Mouse (Mus musculus) limb, embryonic 13.5 days (tissue): ENCODE measurements around the gene Dnaja3. TPM values are rescaled to one million over a fixed set of nuclear protein-coding genes. Genes with fewer than 3 reads are reported as not detected.

Experiments
- ATAC-seq: fragments of 200-750 bp; cut with Nextera tagmentation; 2 replicates; pipeline ENCODE4 v1.8.0; 2017; ENCODE audit warnings: low read depth, moderate number of reproducible peaks, moderate TSS enrichment; ENCODE audit not compliant: low FRiP score
- H3K27ac ChIP-seq: fragments of 300-500 bp; sonication (generic); 2 replicates; pipeline ENCODE4 v1.5.1; 2015; ENCODE audit warnings: inconsistent platforms, mild to moderate bottlenecking, moderate library complexity
- H3K27me3 ChIP-seq: fragments of 300-500 bp; sonication (generic); 2 replicates; pipeline ENCODE4 v1.6.1; 2015; ENCODE audit warnings: mild to moderate bottlenecking, inconsistent platforms
- H3K36me3 ChIP-seq: fragments of 300-500 bp; sonication (generic); 2 replicates; pipeline ENCODE4 v1.6.1; 2015; ENCODE audit warnings: inconsistent platforms, mild to moderate bottlenecking, moderate library complexity
- H3K4me1 ChIP-seq: fragments of 300-500 bp; sonication (generic); 2 replicates; pipeline ENCODE4 v1.6.1; 2015; ENCODE audit warnings: inconsistent platforms
- H3K4me2 ChIP-seq: fragments of 300-500 bp; sonication (generic); replicated peaks from 2 replicates; pipeline ENCODE4 v1.6.1; 2015; ENCODE audit warnings: inconsistent platforms, mild to moderate bottlenecking, moderate library complexity
- H3K4me3 ChIP-seq: fragments of 300-500 bp; sonication (generic); 2 replicates; pipeline ENCODE4 v1.5.1; 2015; ENCODE audit warnings: moderate library complexity, mild to moderate bottlenecking, inconsistent platforms
- H3K9ac ChIP-seq: fragments of 300-500 bp; sonication (generic); 2 replicates; pipeline ENCODE4 v1.6.1; 2015; ENCODE audit warnings: mild to moderate bottlenecking, inconsistent platforms
- H3K9me3 ChIP-seq: fragments of 300-500 bp; sonication (generic); 2 replicates; pipeline ENCODE4 v1.6.1; 2016; ENCODE audit warnings: inconsistent platforms
- WGBS: fragments of 180-500 bp; shearing (Covaris S2); methylation state at CpG from one replicate; pipeline ENCODE4 v1.1.7; 2015; 5-methylcytosine and 5-hydroxymethylcytosine counted together
- polyA plus RNA-seq: library from polyadenylated mRNA; unstranded; fragments of >200 nt; fragmentation: Nextera tagmentation; extraction: Ambion mirVana; gene quantifications from 2 replicates; pipeline ENCODE4 v1.2.1, GENCODE M21; 2015

Dnaja3 gene
- polyA plus RNA-seq, 1 experiment from 2014 or later, result 60.0 TPM

GRCm38 (mm10) chr16:4713861-4714710 is 74.3 kb downstream of the Dnaja3 start:
- H3K27ac ChIP-seq, result no peak overlapping the region
- H3K36me3 ChIP-seq, result peaks cover 72% of the 10 kb centered on the region
- WGBS, result 88% methylated on average over 17 of the region's 17 CpGs
- no peaks in the 10 kb centered on the region for H3K27me3 ChIP-seq
- H3K4me3 ChIP-seq, result no peak overlapping the region
- no peaks in the 10 kb centered on the region for H3K9me3 ChIP-seq
- no peak overlapping the region for H3K4me2 ChIP-seq
- no peak for ATAC-seq
- no peak overlapping the region for H3K9ac ChIP-seq
- H3K4me1 ChIP-seq, result peaks cover 8% of the 10 kb centered on the region

GRCm38 (mm10) chr16:4717866-4718265 is 78.1 kb downstream of the Dnaja3 start:
- H3K9ac ChIP-seq, result peak overlapping the region; percentile 79
- WGBS, result 51% methylated on average over 3 of the region's 3 CpGs

GRCm38 (mm10) chr16:4718753-4719518 is 79.1 kb downstream of the Dnaja3 start, which contains the start of gene Nmral1:
Nmral1 (minus strand) TSS chr16:4719356.
- Histone ChIP-seq H3K9ac (peak within 1 kb of the TSS; percentile 79), H3K4me3 (peak within 1 kb of the TSS; percentile 69), H3K27me3 (no peaks in the 10 kb centered on the region), H3K4me2 (peak within 1 kb of the TSS; percentile 66), H3K9me3 (no peaks in the 10 kb centered on the region), H3K27ac (peak within 1 kb of the TSS; percentile 92), H3K4me1 (peaks cover 12% of the 10 kb centered on the region), H3K36me3 (peaks cover 27% of the 10 kb centered on the region)
- peak; percentile 89 for ATAC-seq
- 6% methylated on average over 33 of the region's 33 CpGs for WGBS

More at GRCm38 (mm10) chr16:4717866-4718265, 78.1 kb downstream of the Dnaja3 start:
- no peaks in the 10 kb centered on the region for H3K9me3 ChIP-seq
- no peak for ATAC-seq
- H3K36me3 ChIP-seq, result peaks cover 37% of the 10 kb centered on the region
- no peaks in the 10 kb centered on the region for H3K27me3 ChIP-seq
- no peak overlapping the region for H3K27ac ChIP-seq
- H3K4me1 ChIP-seq, result peaks cover 12% of the 10 kb centered on the region
- H3K4me3 ChIP-seq, result peak overlapping the region; percentile 69
- H3K4me2 ChIP-seq, result peak overlapping the region; percentile 66

- H3K4me2 ChIP-seq, result no peak overlapping the region
- H3K27ac ChIP-seq, result no peak overlapping the region
- peaks cover 23% of the 10 kb centered on the region for H3K4me1 ChIP-seq
- no peaks in the 10 kb centered on the region for H3K27me3 ChIP-seq
- H3K36me3 ChIP-seq, result no peaks in the 10 kb centered on the region
- no peak overlapping the region for H3K4me3 ChIP-seq
- H3K9me3 ChIP-seq, result no peaks in the 10 kb centered on the region
- no peak overlapping the region for H3K9ac ChIP-seq
- ATAC-seq, result no peak
- 80% methylated on average over 7 of the region's 7 CpGs for WGBS
These were observed 82.5 kb downstream of the Dnaja3 start for GRCm38 (mm10) chr16:4722128-4722914.

- H3K36me3 ChIP-seq, result no peaks in the 10 kb centered on the region
- H3K27me3 ChIP-seq, result no peaks in the 10 kb centered on the region
- no peak overlapping the region for H3K27ac ChIP-seq
- no peaks in the 10 kb centered on the region for H3K9me3 ChIP-seq
- peaks cover 24% of the 10 kb centered on the region for H3K4me1 ChIP-seq
- no peak overlapping the region for H3K4me2 ChIP-seq
- H3K9ac ChIP-seq, result no peak overlapping the region
- no peak overlapping the region for H3K4me3 ChIP-seq
- 74% methylated on average over 3 of the region's 3 CpGs for WGBS
- no peak for ATAC-seq
These were observed 83.1 kb downstream of the Dnaja3 start for GRCm38 (mm10) chr16:4722915-4723209.

GRCm38 (mm10) chr16:4725266-4725665 is 85.5 kb downstream of the Dnaja3 start:
- peak overlapping the region; percentile 88; the same call in 1 of the 2 replicates for H3K4me2 ChIP-seq
- no peaks in the 10 kb centered on the region for H3K9me3 ChIP-seq
- no peaks in the 10 kb centered on the region for H3K27me3 ChIP-seq
- ATAC-seq, result no peak
- peaks cover 22% of the 10 kb centered on the region for H3K4me1 ChIP-seq
- 77% methylated on average over 4 of the region's 4 CpGs for WGBS
- H3K27ac ChIP-seq, result no peak overlapping the region
- no peak overlapping the region for H3K4me3 ChIP-seq
- H3K36me3 ChIP-seq, result no peaks in the 10 kb centered on the region
- no peak overlapping the region for H3K9ac ChIP-seq

- Histone ChIP-seq H3K27ac (peak within 1 kb of the TSS; percentile 83), H3K27me3 (no peaks in the 10 kb centered on the region), H3K9me3 (no peaks in the 10 kb centered on the region), H3K36me3 (no peaks in the 10 kb centered on the region), H3K4me3 (peak within 1 kb of the TSS; percentile 85), H3K9ac (peak within 1 kb of the TSS; percentile 92), H3K4me2 (peak within 1 kb of the TSS; percentile 88), H3K4me1 (peaks cover 22% of the 10 kb centered on the region)
- 5% methylated on average over 34 of the region's 35 CpGs for WGBS
- ATAC-seq, result peak; percentile 95
These were observed 86.2 kb downstream of the Dnaja3 start, which contains the start of gene Hmox2 for GRCm38 (mm10) chr16:4725780-4726527. Hmox2 (plus strand) TSS chr16:4726361.

- Histone ChIP-seq H3K36me3 (no peaks in the 10 kb centered on the region), H3K27me3 (no peaks in the 10 kb centered on the region), H3K27ac (peak overlapping the region; percentile 83), H3K4me2 (peak overlapping the region; percentile 88), H3K4me1 (peaks cover 22% of the 10 kb centered on the region), H3K4me3 (peak overlapping the region; percentile 85), H3K9ac (peak overlapping the region; percentile 92), H3K9me3 (no peaks in the 10 kb centered on the region)
- WGBS, result under 1% methylated on average over 39 of the region's 40 CpGs
- peak; percentile 60; the same call in 1 of the 2 replicates for ATAC-seq
These were observed 86.8 kb downstream of the Dnaja3 start for GRCm38 (mm10) chr16:4726528-4727128.

GRCm38 (mm10) chr16:4727526-4727925 is 87.7 kb downstream of the Dnaja3 start:
- 92% methylated on average over 1 of the region's 1 CpGs for WGBS

GRCm38 (mm10) chr16:4727963-4728362 is 88.2 kb downstream of the Dnaja3 start:
- H3K36me3 ChIP-seq, result no peaks in the 10 kb centered on the region
- H3K4me1 ChIP-seq, result peaks cover 22% of the 10 kb centered on the region
- no peaks in the 10 kb centered on the region for H3K27me3 ChIP-seq
- ATAC-seq, result no peak
- no peak overlapping the region for H3K9ac ChIP-seq
- H3K4me3 ChIP-seq, result no peak overlapping the region
- 59% methylated on average over 1 of the region's 1 CpGs for WGBS
- peak overlapping the region; percentile 88 for H3K4me2 ChIP-seq
- H3K9me3 ChIP-seq, result no peaks in the 10 kb centered on the region
- H3K27ac ChIP-seq, result no peak overlapping the region

More at GRCm38 (mm10) chr16:4727526-4727925, 87.7 kb downstream of the Dnaja3 start:
- 0 out of 2 replicates have a peak overlapping the region, but pooled peaks have one; percentile 92 for H3K9ac ChIP-seq
- ATAC-seq, result no peak
- H3K36me3 ChIP-seq, result no peaks in the 10 kb centered on the region
- no peaks in the 10 kb centered on the region for H3K27me3 ChIP-seq
- H3K9me3 ChIP-seq, result no peaks in the 10 kb centered on the region
- H3K4me2 ChIP-seq, result peak overlapping the region; percentile 88
- H3K4me3 ChIP-seq, result peak overlapping the region; percentile 85
- H3K4me1 ChIP-seq, result peaks cover 22% of the 10 kb centered on the region
- no peak overlapping the region for H3K27ac ChIP-seq
